Mouse (Mus musculus) G1E (cell line): Measurements from ENCODE around the gene Auts2.

Experiments used
- CTCF ChIP-seq: IDR thresholded peaks from 2 replicates; pipeline ENCODE4 v1.5.1; 2012; ENCODE audit warnings: low read depth, low read length, inconsistent platforms, mixed read lengths
- GATA1 ChIP-seq: IDR thresholded peaks from 2 replicates; pipeline ENCODE4 v1.6.1; 2012; ENCODE audit warnings: borderline replicate concordance, low read length, inconsistent platforms, mixed read lengths
- GATA2 ChIP-seq: IDR thresholded peaks from 2 replicates; pipeline ENCODE4 v1.6.1; 2012; ENCODE audit warnings: low read depth, low read length, inconsistent platforms, borderline replicate concordance
- POLR2AphosphoS5 ChIP-seq: IDR thresholded peaks from 2 replicates; pipeline ENCODE4 v1.6.1; 2012; ENCODE audit warnings: low read depth, low read length, inconsistent platforms; ENCODE audit not compliant: insufficient replicate concordance
- TAL1 ChIP-seq: conservative IDR thresholded peaks from 2 replicates; pipeline ENCODE4 v1.6.1; 2012; ENCODE audit warnings: low read depth, low read length, inconsistent platforms, mixed read lengths

DNA sequence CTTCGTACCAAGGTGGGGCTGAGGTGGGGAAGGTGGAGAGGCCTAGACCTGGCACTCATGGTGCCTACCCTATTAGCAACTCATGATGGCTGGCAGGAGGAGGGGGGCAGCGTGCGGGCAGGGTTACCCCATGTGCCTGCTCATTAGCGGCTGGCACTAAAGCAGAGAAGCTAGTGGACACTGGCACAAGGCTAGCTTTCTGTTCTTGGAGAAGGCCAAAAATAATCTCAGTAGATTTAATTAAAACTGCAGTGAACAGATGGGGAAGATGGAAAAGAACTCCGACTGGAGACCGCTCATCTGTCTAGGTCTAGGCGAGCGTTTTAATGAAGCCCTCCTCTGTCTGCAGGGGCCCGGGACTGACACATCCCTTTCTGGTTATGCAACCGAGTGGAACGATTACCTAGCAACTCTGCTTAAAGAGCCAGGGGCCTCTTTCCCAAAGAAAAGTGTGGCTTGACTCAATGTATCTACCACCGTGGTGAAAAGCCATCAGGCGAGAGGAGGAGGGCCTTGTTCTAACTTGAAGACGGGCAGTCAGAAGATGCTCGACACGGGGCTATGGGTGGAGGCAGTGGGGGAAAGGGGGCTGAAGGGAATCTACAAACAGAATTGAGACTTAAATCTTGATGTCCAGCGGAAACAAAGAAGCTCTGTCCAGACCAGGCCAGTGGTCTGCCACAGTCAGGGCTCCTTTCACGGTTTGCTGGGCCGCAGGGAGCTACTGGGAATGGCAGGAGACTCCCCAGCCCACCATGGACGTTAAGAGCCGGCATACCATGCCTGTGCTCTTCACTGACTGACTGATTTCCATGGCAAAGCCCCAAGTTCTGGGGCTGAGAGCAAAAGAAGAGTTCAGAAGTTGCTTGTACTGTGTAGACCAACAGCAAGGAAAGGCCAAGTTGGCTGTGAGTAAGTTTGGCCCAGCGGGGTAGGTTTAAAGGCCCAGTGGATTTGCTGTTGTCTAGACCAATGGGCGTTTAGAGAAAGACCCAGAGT, 899.7 kb downstream of the Auts2 start:
- TF ChIP-seq CTCF: no peak
- TF ChIP-seq GATA2: no peak
- no peak for TF ChIP-seq TAL1
- TF ChIP-seq GATA1: no peak
- TF ChIP-seq POLR2AphosphoS5: no peak
